Mouse (Mus musculus) E14TG2a.4 (cell line): ENCODE measurements around the gene Sfpq.

Experiments
- CTCF ChIP-seq: conservative IDR thresholded peaks from 2 replicates; pipeline ENCODE4 v1.5.1; 2014; ENCODE audit warnings: low read length
- NANOG ChIP-seq: IDR thresholded peaks from 2 replicates; pipeline ENCODE4 v1.6.1; 2014; ENCODE audit warnings: borderline replicate concordance, low read length, mixed read lengths
- POU5F1 ChIP-seq: IDR thresholded peaks from 2 replicates; pipeline ENCODE4 v1.6.1; 2014; ENCODE audit warnings: low read length, borderline replicate concordance

DNA sequence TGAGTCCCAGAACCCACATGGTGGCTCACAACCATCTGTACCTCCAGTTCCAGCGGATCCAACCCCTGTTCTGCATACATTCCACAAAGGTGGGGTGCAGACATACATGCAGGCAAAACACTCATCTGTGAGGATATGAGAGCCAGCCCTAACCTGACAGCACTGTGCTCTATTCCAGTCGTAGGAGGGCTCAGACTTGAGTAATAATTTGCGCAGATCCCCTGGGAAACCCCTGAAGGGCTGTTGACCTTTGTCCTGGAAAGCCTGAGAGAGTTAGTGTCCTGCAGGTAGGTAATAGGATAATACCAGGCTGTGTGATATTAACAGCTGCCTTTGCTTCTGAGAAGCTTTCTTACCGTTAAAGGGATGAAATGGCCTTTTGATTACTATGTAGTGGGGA is 32.6 kb upstream of the Sfpq start:
- TF ChIP-seq CTCF: no peak
- no peak for TF ChIP-seq NANOG
- TF ChIP-seq POU5F1: no peak
